Mouse (Mus musculus): ENCODE measurements around the gene Cst13.

DNA sequence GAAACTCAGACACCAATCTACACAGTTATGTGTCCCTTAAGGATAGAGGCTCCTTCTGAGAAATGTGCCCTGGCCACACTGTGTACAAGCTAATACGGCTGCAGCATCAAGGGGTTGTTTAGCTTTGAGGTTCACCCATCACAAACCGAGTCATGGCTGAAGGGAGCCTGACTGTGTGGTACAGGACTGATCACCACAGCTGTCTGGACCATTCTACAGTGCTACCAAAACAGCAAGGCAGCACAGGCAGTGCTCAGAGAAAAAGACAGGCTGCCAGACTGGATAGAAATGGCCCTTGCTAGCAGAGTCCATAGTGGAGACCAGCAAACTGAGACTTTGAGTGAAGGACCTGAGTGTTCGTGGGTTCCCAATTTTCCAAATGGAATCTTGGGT, 54.3 kb downstream of the Cst13 start:
- TF ChIP-seq CTCF (IDR thresholded peaks at IDR 0.05; ENCODE audit: low read depth, low read length) (no peak), GATA1 (IDR thresholded peaks at IDR 0.05; ENCODE audit: borderline replicate concordance, low read length) (no peak), GATA2 (IDR thresholded peaks at IDR 0.05; ENCODE audit: borderline replicate concordance, low read depth, low read length) (no peak)
